Comparison of ENCODE assay signal across 8 mouse cellular contexts in genomic region chr15:3994852-3995447, GRCm38 (mm10). TPM values are rescaled to one million over a fixed set of nuclear protein-coding genes. Genes with fewer than 3 reads are reported as not detected.
DNase-seq lines count a peak whose midpoint lies in the region; TF ChIP-seq lines count a peak whose summit lies in the region.

No protein-coding gene starts in this region.

- TF ChIP-seq CTCF in left cerebral cortex, adult 2 months (IDR thresholded peaks at IDR 0.05), result no peak

- intact Hi-C loops in left cerebral cortex, adult 2 months (cut with DNase I), result loop anchor here (1.0 kb wide), 2 partner anchors 16 to 31 kb away; partner anchors contain the start of genes Fbxo4 and Oxct1

- no peaks in the 10 kb centered on the region; the same call in 1 of the 2 replicates for H3K4me1 ChIP-seq in brown adipose tissue, adult 24 weeks (ENCODE audit: control insufficient read depth, insufficient read depth, insufficient read length, low read length)

- no peak for DNase-seq in left cerebral cortex, adult 2 months (ENCODE audit: extremely low spot score in 1 of 2, low spot score in 2 of 2)
- no peak for DNase-seq in left cerebral cortex, adult 9 months (ENCODE audit: low spot score in 2 of 2)
- DNase-seq in hindlimb bud, embryonic 11.5 days (ENCODE audit: extremely low spot score, low read depth, low spot score), result peak; percentile 22
- peak; percentile 63 for DNase-seq in naive thymus-derived CD4-positive, alpha-beta T cell, adult 2 months (ENCODE audit: low read depth)
- DNase-seq in frontal cortex, postnatal 25 days (ENCODE audit: low spot score in 2 of 2), result no peak
- DNase-seq in thymus, postnatal 0 days (ENCODE audit: low spot score), result no peak
- no peak for DNase-seq in layer of hippocampus, adult 9-11 months

- H3K27ac ChIP-seq in left cerebral cortex, adult 2 months, result peak overlapping the region; percentile 96
- peak overlapping the region; percentile 98 for H3K27ac ChIP-seq in brown adipose tissue, adult 24 weeks (replicated peaks; ENCODE audit: low read depth, low read length)

- H3K4me3 ChIP-seq in left cerebral cortex, adult 2 months, result peak overlapping the region; percentile 93
- peak overlapping the region; percentile 94 for H3K4me3 ChIP-seq in brown adipose tissue, adult 24 weeks (ENCODE audit: insufficient read depth, low read depth, low read length)

RNA-seq across cellular contexts. Expression of gene AW549877, which starts 0.6 kb away (rescaled TPM):
- 10 to 100 TPM; 46.6 to 47.1 TPM for total RNA-seq in left cerebral cortex, adult 2 months (2021)
- polyA plus RNA-seq in brown adipose tissue, adult 24 weeks (2012; ENCODE audit: insufficient read depth, insufficient read length, missing spikeins), result 45.9 and 49.1 TPM in 2 replicates
- polyA plus RNA-seq in thymus, postnatal 0 days (2015; fragmentation: Nextera tagmentation; extraction: Ambion mirVana), result 13.5 and 16.9 TPM in 2 replicates

RNA-seq across cellular contexts. Expression of gene Fbxo4, which starts 15.6 kb away (rescaled TPM):
- total RNA-seq in left cerebral cortex, adult 2 months (2021), result 1 to 10 TPM; 7.8 to 8.1 TPM
- 15.9 and 18.9 TPM in 2 replicates for polyA plus RNA-seq in brown adipose tissue, adult 24 weeks (2012; ENCODE audit: insufficient read depth, insufficient read length, missing spikeins)
- polyA plus RNA-seq in thymus, postnatal 0 days (2015; fragmentation: Nextera tagmentation; extraction: Ambion mirVana), result 7.8 and 8.1 TPM in 2 replicates

RNA-seq across cellular contexts. Expression of gene Oxct1, which starts 31.2 kb away (rescaled TPM):
- 100 to 1,000 TPM; 279 to 316 TPM for total RNA-seq in left cerebral cortex, adult 2 months (2021)
- polyA plus RNA-seq in brown adipose tissue, adult 24 weeks (2012; ENCODE audit: insufficient read depth, insufficient read length, missing spikeins), result 143 and 178 TPM in 2 replicates
- polyA plus RNA-seq in thymus, postnatal 0 days (2015; fragmentation: Nextera tagmentation; extraction: Ambion mirVana), result 75.1 and 75.4 TPM in 2 replicates

Comparison
In these comparisons a context has a peak if more than half of its experiments do, and no peak if none do; other contexts are left out.
1. DNase-seq: peak in hindlimb bud, embryonic 11.5 days (single experiment) and naive thymus-derived CD4-positive, alpha-beta T cell, adult 2 months (single experiment); none in left cerebral cortex, adult 2 months (0 of 2), left cerebral cortex, adult 9 months (0 of 2), frontal cortex, postnatal 25 days (0 of 2), thymus, postnatal 0 days (single experiment) and layer of hippocampus, adult 9-11 months (single experiment).